Mouse (Mus musculus): Measurements from ENCODE around the gene Cnn2. TPM values are rescaled to one million over a fixed set of nuclear protein-coding genes. Genes with fewer than 3 reads are reported as not detected.

Cnn2 gene
- polyA plus RNA-seq, 1 experiment from 2014 or later = 401 TPM

DNA sequence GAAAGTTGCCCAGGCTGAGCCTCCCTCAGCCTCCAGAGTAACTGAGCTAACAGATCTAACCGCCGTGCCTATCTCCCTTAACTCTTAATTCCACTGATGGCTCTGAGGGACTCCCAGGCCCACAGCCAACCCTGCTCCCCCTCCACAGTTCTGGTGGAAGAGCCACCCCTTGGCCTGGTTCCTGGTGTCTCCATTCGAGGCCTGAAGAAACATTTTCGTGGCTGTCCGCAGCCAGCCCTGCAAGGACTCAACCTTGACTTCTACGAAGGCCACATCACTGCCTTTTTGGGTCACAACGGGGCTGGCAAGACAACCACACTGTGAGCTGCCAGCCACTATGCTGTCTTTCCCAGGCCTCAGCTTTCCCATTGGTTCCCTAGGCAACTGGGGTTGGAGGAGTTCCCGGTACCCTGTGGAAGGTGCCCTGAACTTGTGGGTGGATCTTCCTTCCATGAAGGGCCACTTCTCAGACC lies 15.9 kb downstream of the Cnn2 start:
- H3K9ac ChIP-seq (ENCODE audit: low read length) = no peak overlapping the region
- H3K27me3 ChIP-seq (ENCODE audit: control insufficient read depth, insufficient read depth, low read depth, low read length) = no peaks in the 10 kb centered on the region
- H3K27ac ChIP-seq (ENCODE audit: low read length) = no peak overlapping the region
- H3K4me2 ChIP-seq (ENCODE audit: low read depth, low read length) = no peak overlapping the region
- H3K4me1 ChIP-seq (replicated peaks; ENCODE audit: control insufficient read depth, insufficient read depth, low read length) = peaks cover 12% of the 10 kb centered on the region
- peaks cover 4% of the 10 kb centered on the region; the same call in 1 of the 2 replicates for H3K36me3 ChIP-seq (ENCODE audit: control insufficient read depth, insufficient read depth, low read length)
- H3K4me3 ChIP-seq (ENCODE audit: low read length) = no peak overlapping the region
- WGBS = 77% methylated on average over 8 of the region's 8 CpGs
- no peaks in the 10 kb centered on the region for H3K9me3 ChIP-seq (ENCODE audit: control insufficient read depth, low read length)
- ATAC-seq (ENCODE audit: low read depth) = no peak

GRCm38 (mm10) chr10:80011740-80012139 lies 23.4 kb downstream of the Cnn2 start:
- Histone ChIP-seq H3K4me1 (replicated peaks; ENCODE audit: control insufficient read depth, insufficient read depth, low read length) (peaks cover 29% of the 10 kb centered on the region), H3K27me3 (ENCODE audit: control insufficient read depth, insufficient read depth, low read depth, low read length) (peaks cover 23% of the 10 kb centered on the region), H3K27ac (ENCODE audit: low read length) (no peak overlapping the region), H3K4me2 (ENCODE audit: low read depth, low read length) (no peak overlapping the region), H3K9me3 (ENCODE audit: control insufficient read depth, low read length) (peaks cover 6% of the 10 kb centered on the region; the same call in 1 of the 2 replicates), H3K4me3 (ENCODE audit: low read length) (no peak overlapping the region), H3K9ac (ENCODE audit: low read length) (no peak overlapping the region), H3K36me3 (ENCODE audit: control insufficient read depth, insufficient read depth, low read length) (peaks cover 14% of the 10 kb centered on the region)
- ATAC-seq (ENCODE audit: low read depth) = no peak
- WGBS = 86% methylated on average over 6 of the region's 6 CpGs

DNA sequence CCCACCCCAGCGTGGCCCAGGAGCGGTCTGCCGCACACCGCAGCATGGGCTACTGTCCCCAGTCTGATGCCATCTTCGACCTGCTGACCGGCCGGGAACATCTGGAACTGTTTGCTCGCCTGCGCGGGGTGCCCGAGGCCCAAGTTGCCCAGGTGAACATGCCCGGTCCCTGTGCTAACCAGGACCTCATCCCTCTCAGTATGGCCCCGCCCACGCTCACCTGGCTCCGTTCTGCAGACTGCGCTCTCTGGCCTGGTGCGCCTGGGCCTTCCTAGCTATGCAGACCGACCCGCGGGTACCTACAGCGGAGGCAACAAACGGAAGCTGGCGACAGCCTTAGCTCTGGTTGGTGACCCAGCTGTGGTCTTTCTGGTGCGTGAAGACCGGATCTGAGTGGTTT lies 25.2 kb downstream of the Cnn2 start:
- Histone ChIP-seq H3K27me3 (ENCODE audit: control insufficient read depth, insufficient read depth, low read depth, low read length) (peaks cover 23% of the 10 kb centered on the region), H3K4me2 (ENCODE audit: low read depth, low read length) (no peak overlapping the region), H3K9me3 (ENCODE audit: control insufficient read depth, low read length) (peaks cover 6% of the 10 kb centered on the region; the same call in 1 of the 2 replicates), H3K36me3 (ENCODE audit: control insufficient read depth, insufficient read depth, low read length) (peaks cover 14% of the 10 kb centered on the region), H3K27ac (ENCODE audit: low read length) (no peak overlapping the region), H3K4me1 (replicated peaks; ENCODE audit: control insufficient read depth, insufficient read depth, low read length) (peaks cover 30% of the 10 kb centered on the region), H3K4me3 (ENCODE audit: low read length) (no peak overlapping the region), H3K9ac (ENCODE audit: low read length) (no peak overlapping the region)
- ATAC-seq (ENCODE audit: low read depth) = no peak
- 37% methylated on average over 25 of the region's 25 CpGs for WGBS

GRCm38 (mm10) chr10:80014484-80015290 lies 26.3 kb downstream of the Cnn2 start:
- Histone ChIP-seq H3K4me1 (replicated peaks; ENCODE audit: control insufficient read depth, insufficient read depth, low read length) (peaks cover 39% of the 10 kb centered on the region), H3K4me3 (ENCODE audit: low read length) (no peak overlapping the region), H3K9ac (ENCODE audit: low read length) (no peak overlapping the region; the same call in 1 of the 2 replicates), H3K27me3 (ENCODE audit: control insufficient read depth, insufficient read depth, low read depth, low read length) (peaks cover 23% of the 10 kb centered on the region), H3K27ac (ENCODE audit: low read length) (0 out of 2 replicates have a peak overlapping the region, but pooled peaks have one; percentile 12), H3K36me3 (ENCODE audit: control insufficient read depth, insufficient read depth, low read length) (peaks cover 10% of the 10 kb centered on the region; the same call in 1 of the 2 replicates), H3K4me2 (ENCODE audit: low read depth, low read length) (peak overlapping the region; percentile 29; the same call in 1 of the 2 replicates), H3K9me3 (ENCODE audit: control insufficient read depth, low read length) (peaks cover 6% of the 10 kb centered on the region; the same call in 1 of the 2 replicates)
- 25% methylated on average over 28 of the region's 28 CpGs for whole genome bisulfite sequencing
- peak; percentile 18; the same call in 1 of the 2 replicates for ATAC-seq (ENCODE audit: low read depth)

- Histone ChIP-seq H3K9ac (ENCODE audit: low read length) (peak overlapping the region; percentile 57), H3K4me2 (ENCODE audit: low read depth, low read length) (0 out of 2 replicates have a peak overlapping the region, but pooled peaks have one; percentile 12), H3K27ac (ENCODE audit: low read length) (peak overlapping the region; percentile 41; the same call in 1 of the 2 replicates), H3K36me3 (ENCODE audit: control insufficient read depth, insufficient read depth, low read length) (peaks cover 3% of the 10 kb centered on the region; the same call in 1 of the 2 replicates), H3K9me3 (ENCODE audit: control insufficient read depth, low read length) (no peaks in the 10 kb centered on the region; the same call in 1 of the 2 replicates), H3K4me3 (ENCODE audit: low read length) (0 out of 2 replicates have a peak overlapping the region, but pooled peaks have one; percentile 4), H3K4me1 (replicated peaks; ENCODE audit: control insufficient read depth, insufficient read depth, low read length) (peaks cover 41% of the 10 kb centered on the region), H3K27me3 (ENCODE audit: control insufficient read depth, insufficient read depth, low read depth, low read length) (peaks cover 23% of the 10 kb centered on the region)
- WGBS = 49% methylated on average over 10 of the region's 10 CpGs
- ATAC-seq (ENCODE audit: low read depth) = no peak
Measured at GRCm38 (mm10) chr10:80015583-80015982, 27.2 kb downstream of the Cnn2 start.

GRCm38 (mm10) chr10:80016511-80016910 lies 28.1 kb downstream of the Cnn2 start, which contains the start of gene Arhgap45:
Gene Arhgap45, plus strand, starts transcription at chr10:80016653.
- H3K9me3 ChIP-seq (ENCODE audit: control insufficient read depth, low read length) = no peaks in the 10 kb centered on the region
- ATAC-seq (ENCODE audit: low read depth) = no peak
- H3K4me3 ChIP-seq (ENCODE audit: low read length) = peak within 1 kb of the TSS; percentile 15

GRCm38 (mm10) chr10:80016931-80017330 lies 28.5 kb downstream of the Cnn2 start:
- no peaks in the 10 kb centered on the region for H3K9me3 ChIP-seq (ENCODE audit: control insufficient read depth, low read length)
- 83% methylated on average over 10 of the region's 10 CpGs for WGBS
- no peak for ATAC-seq (ENCODE audit: low read depth)
- peak overlapping the region; percentile 15 for H3K4me3 ChIP-seq (ENCODE audit: low read length)
- H3K4me2 ChIP-seq (ENCODE audit: low read depth, low read length) = no peak overlapping the region
- H3K9ac ChIP-seq (ENCODE audit: low read length) = no peak overlapping the region
- peaks cover 46% of the 10 kb centered on the region for H3K4me1 ChIP-seq (replicated peaks; ENCODE audit: control insufficient read depth, insufficient read depth, low read length)
- peaks cover 23% of the 10 kb centered on the region for H3K27me3 ChIP-seq (ENCODE audit: control insufficient read depth, insufficient read depth, low read depth, low read length)
- no peaks in the 10 kb centered on the region for H3K36me3 ChIP-seq (ENCODE audit: control insufficient read depth, insufficient read depth, low read length)
- no peak overlapping the region for H3K27ac ChIP-seq (ENCODE audit: low read length)

More at GRCm38 (mm10) chr10:80016511-80016910, 28.1 kb downstream of the Cnn2 start, which contains the start of gene Arhgap45:
- H3K36me3 ChIP-seq (ENCODE audit: control insufficient read depth, insufficient read depth, low read length) = no peaks in the 10 kb centered on the region
- H3K27me3 ChIP-seq (ENCODE audit: control insufficient read depth, insufficient read depth, low read depth, low read length) = peaks cover 23% of the 10 kb centered on the region
- H3K27ac ChIP-seq (ENCODE audit: low read length) = peak within 1 kb of the TSS; percentile 41; the same call in 1 of the 2 replicates
- peaks cover 46% of the 10 kb centered on the region for H3K4me1 ChIP-seq (replicated peaks; ENCODE audit: control insufficient read depth, insufficient read depth, low read length)
- H3K9ac ChIP-seq (ENCODE audit: low read length) = peak within 1 kb of the TSS; percentile 57
- WGBS = 67% methylated on average over 11 of the region's 11 CpGs
- H3K4me2 ChIP-seq (ENCODE audit: low read depth, low read length) = 0 out of 2 replicates have a peak within 1 kb of the TSS, but pooled peaks have one; percentile 12

DNA sequence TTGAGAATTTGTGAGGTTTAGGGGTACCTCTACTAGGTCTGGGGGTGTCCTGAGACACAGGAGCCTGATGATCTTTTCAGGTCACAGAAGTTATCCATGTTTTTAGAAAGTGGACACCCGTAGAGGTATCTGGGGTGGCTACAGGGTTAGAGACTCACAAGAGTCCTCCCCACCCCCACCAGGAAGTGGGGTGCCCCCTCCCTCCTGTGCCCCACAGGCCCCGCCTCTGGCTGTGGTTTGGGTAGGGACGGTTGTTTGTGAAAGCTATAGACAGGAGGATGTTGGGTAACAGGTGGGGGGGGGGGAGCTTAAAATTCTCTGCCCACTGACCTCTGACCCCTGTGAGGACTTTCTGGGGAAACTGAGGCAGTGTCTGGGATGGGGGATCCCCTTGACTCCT lies 29.0 kb downstream of the Cnn2 start:
- H3K9ac ChIP-seq (ENCODE audit: low read length) = no peak overlapping the region
- H3K9me3 ChIP-seq (ENCODE audit: control insufficient read depth, low read length) = no peaks in the 10 kb centered on the region
- WGBS = 64% methylated on average over 3 of the region's 3 CpGs
- no peaks in the 10 kb centered on the region for H3K36me3 ChIP-seq (ENCODE audit: control insufficient read depth, insufficient read depth, low read length)
- H3K4me3 ChIP-seq (ENCODE audit: low read length) = 0 out of 2 replicates have a peak overlapping the region, but pooled peaks have one; percentile 15
- H3K4me2 ChIP-seq (ENCODE audit: low read depth, low read length) = no peak overlapping the region
- H3K4me1 ChIP-seq (replicated peaks; ENCODE audit: control insufficient read depth, insufficient read depth, low read length) = peaks cover 46% of the 10 kb centered on the region
- no peak overlapping the region for H3K27ac ChIP-seq (ENCODE audit: low read length)
- no peak for ATAC-seq (ENCODE audit: low read depth)
- H3K27me3 ChIP-seq (ENCODE audit: control insufficient read depth, insufficient read depth, low read depth, low read length) = peaks cover 23% of the 10 kb centered on the region

DNA sequence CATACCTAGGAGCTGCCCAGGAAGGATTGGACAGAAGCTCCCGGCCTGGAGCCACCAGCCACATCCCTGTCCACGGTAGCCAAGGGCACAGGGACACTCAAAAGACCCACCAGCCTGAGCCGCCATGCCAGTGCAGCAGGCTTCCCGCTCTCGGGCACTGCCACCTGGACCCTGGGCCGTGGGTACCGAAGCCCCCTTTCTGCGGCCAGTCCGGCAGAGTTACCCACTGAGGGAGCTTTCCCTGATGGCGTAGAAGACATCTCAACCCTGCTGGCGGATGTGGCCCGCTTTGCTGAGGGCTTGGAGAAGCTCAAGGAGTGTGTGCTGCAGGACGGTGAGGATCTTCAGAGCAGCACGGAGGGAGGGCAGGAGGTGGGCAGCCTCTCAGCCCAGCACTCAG lies 29.4 kb downstream of the Cnn2 start:
- no peaks in the 10 kb centered on the region for H3K9me3 ChIP-seq (ENCODE audit: control insufficient read depth, low read length)
- peaks cover 46% of the 10 kb centered on the region for H3K4me1 ChIP-seq (replicated peaks; ENCODE audit: control insufficient read depth, insufficient read depth, low read length)
- no peak overlapping the region for H3K27ac ChIP-seq (ENCODE audit: low read length)
- no peaks in the 10 kb centered on the region for H3K36me3 ChIP-seq (ENCODE audit: control insufficient read depth, insufficient read depth, low read length)
- peaks cover 23% of the 10 kb centered on the region for H3K27me3 ChIP-seq (ENCODE audit: control insufficient read depth, insufficient read depth, low read depth, low read length)
- no peak overlapping the region for H3K9ac ChIP-seq (ENCODE audit: low read length)
- no peak overlapping the region for H3K4me2 ChIP-seq (ENCODE audit: low read depth, low read length)
- 81% methylated on average over 14 of the region's 14 CpGs for WGBS
- H3K4me3 ChIP-seq (ENCODE audit: low read length) = no peak overlapping the region
- no peak for ATAC-seq (ENCODE audit: low read depth)
